Mouse (Mus musculus): Measurements from ENCODE around the gene Pole2.
"Not testable (repeated sequence)": the region's sequence is repeated elsewhere in the genome, so short reads cannot be mapped to it uniquely, and the experiment has no call there.

Pole2 gene

DNA sequence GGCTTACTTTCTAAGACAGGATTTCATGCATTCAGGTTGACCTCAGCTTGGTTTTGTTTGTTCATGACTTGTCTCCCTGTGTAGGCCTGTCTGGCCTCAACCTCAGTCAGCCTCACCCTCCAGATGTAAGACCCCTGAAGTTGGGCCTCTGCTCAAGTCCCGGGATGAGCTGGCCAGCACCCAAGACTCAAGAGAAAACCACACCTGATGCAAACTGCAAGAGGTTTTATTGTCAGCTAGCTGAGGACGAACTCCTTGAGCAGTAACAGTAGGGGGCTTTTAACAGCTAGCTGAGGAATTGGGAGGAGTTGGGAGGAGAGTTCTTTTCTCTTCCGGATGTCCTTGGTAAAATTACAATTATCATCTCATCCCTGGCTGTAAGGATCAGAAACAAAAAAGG is 50.5 kb downstream of the Pole2 start:
- no peak for DNase-seq

DNA sequence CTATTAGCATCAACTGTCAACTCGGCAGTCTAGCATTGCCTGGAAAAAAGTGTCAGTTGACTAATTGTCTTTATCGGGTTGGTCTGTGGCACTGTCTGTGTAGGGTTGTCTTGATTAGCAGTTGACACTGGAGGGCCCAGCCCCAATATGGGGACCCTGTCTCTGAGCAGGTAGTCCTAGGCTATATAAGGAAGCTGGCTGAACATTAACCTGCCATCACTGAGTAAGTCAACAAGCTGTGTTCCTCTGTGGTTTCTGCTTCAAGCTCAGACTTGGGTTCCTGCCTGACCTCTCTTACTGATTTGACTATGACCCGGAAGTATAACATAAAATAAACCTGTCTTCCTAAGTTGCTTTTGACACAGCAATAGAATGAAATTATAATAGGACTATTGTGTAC is 52.0 kb downstream of the Pole2 start:
- DNase-seq, result no peak

DNA sequence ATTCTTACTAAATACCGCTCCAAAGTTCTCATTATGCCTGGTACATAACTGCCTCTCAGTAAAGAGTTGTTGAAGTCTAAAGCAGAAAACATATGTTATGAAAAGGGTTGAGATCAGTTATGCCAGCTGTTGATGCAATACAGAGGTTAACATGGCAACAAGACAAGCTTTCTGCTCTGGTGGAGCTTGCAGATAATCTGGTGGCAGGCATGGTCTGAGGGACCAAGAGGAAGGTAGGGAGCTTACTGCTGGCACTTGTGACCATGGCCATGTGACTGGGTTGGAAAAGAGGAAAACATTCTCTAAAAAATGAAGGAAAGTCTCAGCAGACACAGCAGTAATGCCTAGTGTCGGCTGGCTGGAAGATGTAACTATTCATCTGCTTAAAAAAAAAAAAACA is 56.7 kb downstream of the Pole2 start:
- DNase-seq, result no peak

DNA sequence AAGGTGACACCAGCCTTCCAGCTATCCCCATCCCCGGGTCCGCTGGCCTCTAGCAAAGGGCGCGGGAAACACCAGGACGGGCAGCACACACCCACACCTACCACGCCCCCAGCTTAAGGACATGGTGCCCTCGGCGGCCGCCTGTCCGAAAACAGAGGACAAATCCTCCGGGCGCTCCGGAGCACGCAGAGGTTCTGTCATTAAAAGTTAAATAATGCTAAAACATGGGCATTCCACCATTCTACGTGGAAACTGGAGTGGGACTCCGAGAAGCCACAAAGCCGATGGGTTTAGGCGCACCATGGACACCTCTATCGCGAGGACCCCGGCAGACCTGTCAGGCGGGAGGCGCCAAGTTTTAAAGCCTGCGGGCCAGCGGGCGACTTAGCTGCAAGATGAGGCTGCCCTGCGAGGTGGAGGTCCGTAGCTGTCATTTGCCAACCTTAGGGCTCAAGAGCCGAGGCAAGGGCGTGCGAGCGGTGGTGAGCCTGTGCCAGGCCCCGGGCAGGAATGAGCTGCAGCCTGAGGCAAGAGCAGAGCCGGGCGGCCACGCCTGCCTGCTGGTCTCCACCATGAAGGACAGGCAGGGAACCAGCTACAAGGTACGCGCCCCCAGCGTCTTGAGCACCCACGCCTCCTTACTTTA is 59.4 kb downstream of the Pole2 start, which contains the start of gene Lrr1:
TSS of gene Lrr1 (plus strand) at position 354 of the 646 bp plus-strand sequence.
- DNase-seq, result peak; percentile 89 to 93

- DNase-seq, result no peak
Measured at GRCm38 (mm10) chr12:69167656-69168460, 60.1 kb downstream of the Pole2 start.

GRCm38 (mm10) chr12:69166861-69167581 is 61.0 kb downstream of the Pole2 start:
- DNase-seq, result not testable (repeated sequence)

DNA sequence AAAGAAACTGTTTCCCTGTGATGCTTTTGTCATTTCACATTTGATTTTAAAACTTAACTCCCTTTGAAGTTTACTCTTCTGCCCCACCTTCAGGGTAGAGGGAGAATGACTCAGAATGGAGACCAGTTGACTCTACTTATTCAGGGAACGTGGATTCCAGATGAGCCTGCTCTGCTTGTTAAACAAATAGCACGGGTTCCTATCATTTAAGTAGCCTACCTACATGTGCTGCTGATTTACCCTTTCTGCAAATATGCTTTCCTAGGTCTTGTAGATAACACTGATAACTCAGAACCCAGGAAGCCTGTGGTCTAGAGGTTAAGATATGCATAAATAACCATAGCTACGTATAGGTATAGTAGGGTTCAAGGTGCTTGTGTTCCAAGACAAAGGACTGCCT is 63.1 kb downstream of the Pole2 start:
- no peak for DNase-seq

- not testable (repeated sequence) for DNase-seq
Measured at GRCm38 (mm10) chr12:69163586-69163985, 64.4 kb downstream of the Pole2 start.

- not testable (repeated sequence) for DNase-seq
Measured at GRCm38 (mm10) chr12:69160677-69161076, 67.3 kb downstream of the Pole2 start.

- peak; percentile 16 to 76 for DNase-seq
Measured at GRCm38 (mm10) chr12:69159578-69159940, 68.4 kb downstream of the Pole2 start.

DNA sequence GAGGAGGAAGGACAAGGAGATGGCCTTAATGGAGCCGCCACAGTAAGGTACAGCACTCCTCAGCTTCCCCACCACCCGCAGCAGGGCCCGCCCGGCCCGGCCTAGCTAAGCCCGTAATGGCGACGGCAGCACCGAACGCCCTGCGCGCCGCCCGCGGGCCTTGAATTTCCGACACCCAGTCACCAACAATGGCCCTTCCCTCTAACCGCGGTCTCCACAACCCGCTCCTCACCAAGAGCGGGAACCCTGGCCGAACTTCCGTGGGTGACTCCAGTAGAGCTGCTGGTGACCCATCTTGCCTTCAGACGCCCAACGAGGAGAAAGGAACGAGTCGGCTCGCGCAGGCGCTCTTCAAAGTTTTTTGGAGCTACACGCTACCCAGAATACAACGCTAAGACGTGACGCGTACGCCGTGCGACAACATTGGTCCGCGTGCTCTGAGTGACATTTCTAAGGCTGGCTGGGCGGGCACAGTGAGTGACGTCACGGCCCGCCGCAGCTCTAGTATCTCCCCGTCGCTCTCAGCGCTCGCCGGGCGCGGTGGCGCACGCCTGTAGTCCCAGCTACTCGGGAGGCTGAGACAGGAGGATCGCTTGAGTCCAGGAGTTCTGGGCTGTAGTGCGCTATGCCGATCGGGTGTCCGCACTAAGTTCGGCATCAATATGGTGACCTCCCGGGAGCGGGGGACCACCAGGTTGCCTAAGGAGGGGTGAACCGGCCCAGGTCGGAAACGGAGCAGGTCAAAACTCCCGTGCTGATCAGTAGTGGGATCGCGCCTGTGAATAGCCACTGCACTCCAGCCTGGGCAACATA is 69.0 kb downstream of the Pole2 start, which contains the start of gene Rps29:
TSS of gene Rps29 (minus strand) at position 422 of the 813 bp plus-strand sequence.
- peak; percentile 96 to 98 for DNase-seq

DNA sequence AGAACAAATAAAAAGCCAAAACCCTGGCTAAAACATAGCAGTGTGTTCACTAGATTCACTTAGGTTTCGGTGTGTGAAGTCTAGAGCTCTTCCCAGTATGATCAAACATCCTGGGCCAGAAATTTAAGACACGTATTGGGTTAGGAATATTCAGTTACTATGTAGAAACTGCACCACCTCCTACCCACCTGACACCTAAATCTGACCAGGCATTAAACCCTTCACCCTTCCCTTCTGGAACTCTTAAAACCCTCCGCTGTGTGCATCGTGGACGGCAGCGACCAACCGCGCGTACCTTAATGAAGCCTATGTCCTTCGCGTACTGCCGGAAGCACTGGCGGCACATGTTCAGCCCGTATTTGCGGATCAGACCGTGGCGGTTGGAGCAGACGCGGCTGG is 69.6 kb downstream of the Pole2 start:
- no peak for DNase-seq

DNA sequence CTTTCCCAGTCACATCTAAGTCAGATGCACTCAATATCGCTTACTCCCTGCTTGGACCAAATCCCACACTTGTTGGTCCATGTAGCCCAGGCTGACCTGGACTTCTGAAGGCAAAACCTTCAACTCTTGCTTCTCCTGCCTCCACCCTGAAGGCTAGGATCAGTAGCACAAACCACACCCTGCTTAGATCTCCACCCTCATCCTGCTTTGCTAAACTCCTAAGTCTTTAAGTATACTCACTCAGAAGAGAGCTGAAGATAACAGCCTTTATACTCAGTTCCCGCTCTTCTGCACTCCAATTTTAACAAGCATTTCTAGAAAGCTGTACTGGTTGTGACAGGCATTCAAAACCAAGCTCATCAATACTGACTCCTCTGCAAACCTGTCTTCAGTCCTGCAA is 70.9 kb downstream of the Pole2 start:
- DNase-seq, result no peak

GRCm38 (mm10) chr12:69156436-69156835 is 71.6 kb downstream of the Pole2 start:
- DNase-seq, result peak in 1 of 2 experiments; percentile 14

DNA sequence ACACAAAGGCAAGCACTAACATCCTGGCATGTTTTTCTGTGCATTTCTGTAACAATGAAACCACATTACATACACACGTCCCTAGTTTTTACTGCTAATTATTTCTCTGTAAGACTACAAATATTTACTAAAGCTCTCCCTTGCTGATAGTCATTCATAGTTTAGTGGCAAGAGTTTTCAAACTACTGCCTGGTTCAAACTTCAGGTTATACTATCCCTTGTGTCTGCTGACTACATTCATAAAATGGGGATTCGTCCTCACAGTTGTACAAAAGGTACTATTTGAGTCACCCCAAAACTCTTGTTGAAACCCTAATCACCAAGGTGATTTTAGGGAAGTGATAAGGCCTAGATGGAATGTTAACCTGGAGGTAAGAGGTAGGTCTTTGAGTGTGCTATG is 72.1 kb downstream of the Pole2 start:
- DNase-seq, result no peak
